Mouse (Mus musculus) embryonic facial prominence, embryonic 13.5 days (tissue): ENCODE data around the gene Rimbp3. TPM values are rescaled to one million over a fixed set of nuclear protein-coding genes. Genes with fewer than 3 reads are reported as not detected.

Experiments used
- ATAC-seq: fragments of 200-750 bp; cut with Nextera tagmentation; 2 replicates; pipeline ENCODE4 v1.8.0; 2017; ENCODE audit warnings: low read depth; ENCODE audit not compliant: insufficient number of reproducible peaks, insufficient read depth, low FRiP score, low TSS enrichment
- H3K27ac ChIP-seq: fragments of 300-500 bp; sonication (generic); 2 replicates; pipeline ENCODE4 v1.5.1; 2015; ENCODE audit warnings: moderate library complexity, mild to moderate bottlenecking, inconsistent platforms
- H3K27me3 ChIP-seq: fragments of 300-500 bp; sonication (generic); 2 replicates; pipeline ENCODE4 v1.6.1; 2015; ENCODE audit warnings: mild to moderate bottlenecking, inconsistent platforms
- H3K36me3 ChIP-seq: fragments of 300-500 bp; sonication (generic); 2 replicates; pipeline ENCODE4 v1.6.1; 2015; ENCODE audit warnings: mild to moderate bottlenecking, inconsistent platforms
- H3K4me1 ChIP-seq: fragments of 300-500 bp; sonication (generic); 2 replicates; pipeline ENCODE4 v1.6.1; 2015; ENCODE audit warnings: inconsistent platforms
- H3K4me2 ChIP-seq: fragments of 300-500 bp; sonication (generic); 2 replicates; pipeline ENCODE4 v1.6.1; 2015; ENCODE audit warnings: moderate library complexity, mild to moderate bottlenecking, inconsistent platforms
- H3K4me3 ChIP-seq: fragments of 300-500 bp; sonication (generic); 2 replicates; pipeline ENCODE4 v1.5.1; 2015; ENCODE audit warnings: mild to moderate bottlenecking, inconsistent platforms
- H3K9ac ChIP-seq: fragments of 300-500 bp; sonication (generic); 2 replicates; pipeline ENCODE4 v1.6.1; 2015; ENCODE audit warnings: mild to moderate bottlenecking, inconsistent platforms
- H3K9me3 ChIP-seq: fragments of 300-500 bp; sonication (generic); 2 replicates; pipeline ENCODE4 v1.6.1; 2016; ENCODE audit warnings: inconsistent platforms
- WGBS: fragments of 180-500 bp; shearing (Covaris S2); methylation state at CpG from one replicate; pipeline ENCODE4 v1.1.7; 2015; ENCODE audit warnings: mixed read lengths; 5-methylcytosine and 5-hydroxymethylcytosine counted together
- polyA plus RNA-seq: library from polyadenylated mRNA; unstranded; fragments of >200 nt; fragmentation: Nextera tagmentation; extraction: Ambion mirVana; gene quantifications from 2 replicates; pipeline ENCODE4 v1.2.1, GENCODE M21; 2015

Gene Rimbp3
- polyA plus RNA-seq, 1 experiment from 2014 or later = 0.35 TPM

GRCm38 (mm10) chr16:17247727-17248126 is 39.3 kb downstream of the Rimbp3 start:
- H3K4me2 ChIP-seq = no peak overlapping the region
- peaks cover 43% of the 10 kb centered on the region for H3K4me1 ChIP-seq
- ATAC-seq = no peak
- H3K9me3 ChIP-seq = no peaks in the 10 kb centered on the region
- 64% methylated on average over 4 of the region's 4 CpGs for WGBS
- H3K27ac ChIP-seq = no peak overlapping the region
- no peaks in the 10 kb centered on the region for H3K27me3 ChIP-seq
- H3K4me3 ChIP-seq = no peak overlapping the region
- H3K9ac ChIP-seq = no peak overlapping the region
- no peaks in the 10 kb centered on the region for H3K36me3 ChIP-seq

GRCm38 (mm10) chr16:17249135-17249534 is 40.7 kb downstream of the Rimbp3 start:
- no peak overlapping the region for H3K4me3 ChIP-seq
- no peak overlapping the region for H3K9ac ChIP-seq
- no peaks in the 10 kb centered on the region for H3K9me3 ChIP-seq
- no peak overlapping the region for H3K4me2 ChIP-seq
- H3K27me3 ChIP-seq = no peaks in the 10 kb centered on the region
- H3K27ac ChIP-seq = no peak overlapping the region
- no peaks in the 10 kb centered on the region for H3K36me3 ChIP-seq
- H3K4me1 ChIP-seq = peaks cover 48% of the 10 kb centered on the region
- 59% methylated on average over 6 of the region's 6 CpGs for WGBS
- ATAC-seq = no peak

- WGBS = 42% methylated on average over 3 of the region's 3 CpGs
Measured at GRCm38 (mm10) chr16:17251539-17251938, 43.1 kb downstream of the Rimbp3 start.

GRCm38 (mm10) chr16:17252086-17252726 is 43.8 kb downstream of the Rimbp3 start:
- Histone ChIP-seq H3K27ac (no peak overlapping the region), H3K36me3 (peaks cover 19% of the 10 kb centered on the region), H3K27me3 (no peaks in the 10 kb centered on the region), H3K9me3 (no peaks in the 10 kb centered on the region), H3K9ac (no peak overlapping the region), H3K4me2 (no peak overlapping the region), H3K4me1 (peaks cover 49% of the 10 kb centered on the region), H3K4me3 (no peak overlapping the region)
- no peak for ATAC-seq
- 62% methylated on average over 3 of the region's 3 CpGs for whole genome bisulfite sequencing

More at GRCm38 (mm10) chr16:17251539-17251938, 43.1 kb downstream of the Rimbp3 start:
- Histone ChIP-seq H3K36me3 (peaks cover 14% of the 10 kb centered on the region), H3K9ac (no peak overlapping the region), H3K4me1 (peaks cover 49% of the 10 kb centered on the region), H3K27ac (no peak overlapping the region), H3K27me3 (no peaks in the 10 kb centered on the region), H3K4me2 (no peak overlapping the region), H3K4me3 (no peak overlapping the region), H3K9me3 (no peaks in the 10 kb centered on the region)
- no peak for ATAC-seq

- Histone ChIP-seq H3K27me3 (no peaks in the 10 kb centered on the region), H3K27ac (peak overlapping the region; percentile 44), H3K9me3 (no peaks in the 10 kb centered on the region), H3K36me3 (peaks cover 26% of the 10 kb centered on the region), H3K4me2 (no peak overlapping the region), H3K4me1 (peaks cover 44% of the 10 kb centered on the region), H3K4me3 (no peak overlapping the region), H3K9ac (no peak overlapping the region)
- ATAC-seq = no peak
- 70% methylated on average over 7 of the region's 7 CpGs for WGBS
Measured at GRCm38 (mm10) chr16:17252841-17253240, 44.4 kb downstream of the Rimbp3 start.

GRCm38 (mm10) chr16:17254005-17254597 is 45.7 kb downstream of the Rimbp3 start:
- no peak overlapping the region for H3K4me2 ChIP-seq
- no peak overlapping the region for H3K9ac ChIP-seq
- peaks cover 38% of the 10 kb centered on the region for H3K36me3 ChIP-seq
- no peaks in the 10 kb centered on the region for H3K9me3 ChIP-seq
- no peak overlapping the region for H3K4me3 ChIP-seq
- ATAC-seq = no peak
- H3K4me1 ChIP-seq = peaks cover 37% of the 10 kb centered on the region
- H3K27ac ChIP-seq = no peak overlapping the region
- H3K27me3 ChIP-seq = no peaks in the 10 kb centered on the region
- 30% methylated on average over 4 of the region's 4 CpGs for WGBS

- H3K27ac ChIP-seq = no peak overlapping the region
- H3K4me3 ChIP-seq = no peak overlapping the region
- no peak overlapping the region for H3K4me2 ChIP-seq
- no peaks in the 10 kb centered on the region for H3K27me3 ChIP-seq
- H3K9me3 ChIP-seq = no peaks in the 10 kb centered on the region
- WGBS = 79% methylated on average over 2 of the region's 2 CpGs
- no peak for ATAC-seq
- peaks cover 50% of the 10 kb centered on the region for H3K36me3 ChIP-seq
- peaks cover 32% of the 10 kb centered on the region for H3K4me1 ChIP-seq
- H3K9ac ChIP-seq = no peak overlapping the region
Measured at GRCm38 (mm10) chr16:17255270-17255669, 46.9 kb downstream of the Rimbp3 start.

- Histone ChIP-seq H3K4me3 (no peak overlapping the region), H3K9ac (no peak overlapping the region), H3K27ac (no peak overlapping the region), H3K36me3 (peaks cover 65% of the 10 kb centered on the region), H3K9me3 (no peaks in the 10 kb centered on the region), H3K27me3 (no peaks in the 10 kb centered on the region), H3K4me2 (no peak overlapping the region), H3K4me1 (peaks cover 18% of the 10 kb centered on the region)
- 93% methylated on average over 9 of the region's 9 CpGs for WGBS
- no peak for ATAC-seq
Measured at GRCm38 (mm10) chr16:17257359-17257821, 49.0 kb downstream of the Rimbp3 start.

GRCm38 (mm10) chr16:17258917-17259316 is 50.5 kb downstream of the Rimbp3 start:
- H3K4me3 ChIP-seq = no peak overlapping the region
- no peak overlapping the region for H3K4me2 ChIP-seq
- no peaks in the 10 kb centered on the region for H3K9me3 ChIP-seq
- peaks cover 71% of the 10 kb centered on the region for H3K36me3 ChIP-seq
- H3K27ac ChIP-seq = no peak overlapping the region
- H3K27me3 ChIP-seq = no peaks in the 10 kb centered on the region
- WGBS = 92% methylated on average over 12 of the region's 12 CpGs
- H3K4me1 ChIP-seq = peaks cover 10% of the 10 kb centered on the region
- ATAC-seq = no peak
- no peak overlapping the region for H3K9ac ChIP-seq

GRCm38 (mm10) chr16:17261341-17261740 is 52.9 kb downstream of the Rimbp3 start:
- H3K4me2 ChIP-seq = no peak overlapping the region
- H3K4me1 ChIP-seq = peaks cover 7% of the 10 kb centered on the region; the same call in 1 of the 2 replicates
- no peak overlapping the region for H3K9ac ChIP-seq
- no peak overlapping the region for H3K4me3 ChIP-seq
- 84% methylated on average over 1 of the region's 1 CpGs for WGBS
- no peaks in the 10 kb centered on the region for H3K27me3 ChIP-seq
- no peak for ATAC-seq
- H3K27ac ChIP-seq = no peak overlapping the region
- no peaks in the 10 kb centered on the region for H3K9me3 ChIP-seq
- H3K36me3 ChIP-seq = peaks cover 57% of the 10 kb centered on the region
